24 mouse cellular contexts compared by ENCODE assay signal in genomic region chr2:57492116-57492515, GRCm38 (mm10).
"Had no signal": no experiment of that assay in that cellular context is flagged by ENCODE, and none has a peak within 500 bp of the region (broad histone marks: within the 10 kb centered on the region; RNA-seq: fewer than 3 reads in every experiment).

No protein-coding gene starts in this region.

- H3K27me3 ChIP-seq: heart, embryonic 13.5 days; heart, embryonic 15.5 days; hindbrain, embryonic 13.5 days; hindbrain, embryonic 15.5 days; kidney, embryonic 15.5 days; limb, embryonic 13.5 days; limb, embryonic 15.5 days had no signal

- H3K4me2 ChIP-seq: heart, embryonic 11.5 days; heart, embryonic 13.5 days; heart, embryonic 15.5 days; hindbrain, embryonic 13.5 days; hindbrain, embryonic 15.5 days; kidney, embryonic 15.5 days; limb, embryonic 13.5 days; limb, embryonic 15.5 days had no signal

- H3K27ac ChIP-seq: heart, embryonic 13.5 days; heart, embryonic 15.5 days; hindbrain, embryonic 13.5 days; hindbrain, embryonic 15.5 days; hindbrain, postnatal 0 days; kidney, embryonic 15.5 days; kidney, postnatal 0 days; limb, embryonic 13.5 days; limb, embryonic 15.5 days had no signal

- H3K36me3 ChIP-seq: heart, embryonic 13.5 days; heart, embryonic 15.5 days; hindbrain, embryonic 13.5 days; hindbrain, embryonic 15.5 days; kidney, embryonic 15.5 days; limb, embryonic 13.5 days; limb, embryonic 15.5 days had no signal

- H3K4me3 ChIP-seq: heart, embryonic 13.5 days; heart, embryonic 15.5 days; hindbrain, embryonic 13.5 days; hindbrain, embryonic 15.5 days; kidney, embryonic 15.5 days; limb, embryonic 13.5 days; limb, embryonic 15.5 days had no signal

- DNase-seq: gastrocnemius, postnatal 14 days; gastrocnemius, postnatal 36 days; heart, adult 18-20 months; heart, postnatal 14 days; heart, postnatal 36 days; kidney, adult 11 months; kidney, adult 2 months; kidney, adult 9 months; kidney, postnatal 14 days; kidney, postnatal 36 days; layer of hippocampus, adult 9-11 months; layer of hippocampus, postnatal 36 days; left cerebral cortex, postnatal 4 days had no signal

- H3K9me3 ChIP-seq: heart, embryonic 13.5 days; heart, embryonic 15.5 days; hindbrain, embryonic 13.5 days; hindbrain, embryonic 15.5 days; kidney, embryonic 15.5 days; limb, embryonic 13.5 days; limb, embryonic 15.5 days had no signal

- H3K4me1 ChIP-seq: heart, embryonic 13.5 days; heart, embryonic 15.5 days; hindbrain, embryonic 13.5 days; hindbrain, embryonic 15.5 days; kidney, embryonic 15.5 days; limb, embryonic 13.5 days; limb, embryonic 15.5 days had no signal

- ATAC-seq: hindbrain, postnatal 0 days; intestine, embryonic 16.5 days had no signal

- H3K9ac ChIP-seq: heart, embryonic 13.5 days; heart, embryonic 15.5 days; hindbrain, embryonic 13.5 days; hindbrain, embryonic 15.5 days; kidney, embryonic 15.5 days; limb, embryonic 13.5 days; limb, embryonic 15.5 days had no signal
